Mouse (Mus musculus): Measurements from ENCODE around the gene Slc10a2. TPM values are rescaled to one million over a fixed set of nuclear protein-coding genes. Genes with fewer than 3 reads are reported as not detected.
"Not testable (repeated sequence)": the region's sequence is repeated elsewhere in the genome, so short reads cannot be mapped to it uniquely, and the experiment has no call there.

The Slc10a2 gene
- not detected in 2 replicates for polyA plus RNA-seq (2012; ENCODE audit: insufficient read depth, insufficient read length, missing spikeins)

DNA sequence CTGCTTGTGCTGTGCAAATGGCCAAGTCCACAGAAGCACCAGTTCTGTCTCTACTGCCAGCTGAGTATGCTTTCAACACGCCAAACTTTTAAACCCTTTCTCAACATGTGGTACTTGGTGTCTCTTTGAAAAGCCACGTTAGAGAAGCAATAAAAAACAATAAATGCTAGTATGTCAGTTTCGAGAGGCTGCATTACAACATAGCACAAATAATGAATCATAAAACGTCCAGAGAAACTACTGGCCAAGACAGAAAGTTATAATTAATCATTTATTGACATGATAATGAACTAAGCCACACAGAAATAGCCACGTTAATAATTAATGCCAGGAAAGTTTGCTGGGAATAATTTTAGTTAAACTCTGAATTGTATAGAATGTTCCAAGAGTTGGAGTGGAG lies at the start of gene Slc10a2:
TSS of gene Slc10a2 (minus strand) at position 166 of the 400 bp plus-strand sequence.
- TF ChIP-seq CTCF (IDR thresholded peaks at IDR 0.05; ENCODE audit: low read depth, low read length) (no peak), POLR2A (IDR thresholded peaks at IDR 0.05; ENCODE audit: borderline replicate concordance, low read depth, low read length) (no peak)
- H3K27ac ChIP-seq (ENCODE audit: insufficient read depth, low read depth, low read length): no peak within 1 kb of the TSS
- no peaks in the 10 kb centered on the region for H3K4me1 ChIP-seq (ENCODE audit: control insufficient read depth, insufficient read depth, low read length)
- no peak within 1 kb of the TSS for H3K4me3 ChIP-seq (ENCODE audit: insufficient read depth, low read length)

DNA sequence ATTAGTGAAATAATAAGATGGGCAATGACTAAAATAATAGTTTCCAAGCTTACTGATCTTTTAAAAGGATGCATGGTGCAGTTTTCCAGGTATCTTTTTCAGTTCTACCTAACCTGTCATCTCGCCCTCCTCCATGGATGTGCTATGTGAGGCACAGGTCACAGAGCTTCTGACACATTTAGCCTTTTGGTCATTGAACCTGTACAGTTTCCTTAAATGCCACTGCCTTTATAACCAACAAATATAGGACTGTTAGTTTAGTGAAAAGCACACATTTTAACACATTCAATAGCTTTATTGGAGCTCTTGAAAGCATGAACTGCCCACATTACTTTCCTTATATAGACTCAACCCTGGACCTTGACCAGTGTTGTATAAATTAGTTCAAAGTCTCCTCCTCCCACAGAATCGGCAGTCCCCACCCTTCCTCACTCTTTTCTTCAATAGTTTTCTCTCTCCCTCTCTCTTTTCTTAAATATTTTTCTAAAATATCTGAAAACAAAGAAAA lies 24.2 kb upstream of the Slc10a2 start:
- Histone ChIP-seq H3K4me3 (ENCODE audit: insufficient read depth, low read length) (no peak overlapping the region), H3K4me1 (ENCODE audit: control insufficient read depth, insufficient read depth, low read length) (no peaks in the 10 kb centered on the region), H3K27ac (ENCODE audit: insufficient read depth, low read depth, low read length) (no peak overlapping the region)
- TF ChIP-seq CTCF (IDR thresholded peaks at IDR 0.05; ENCODE audit: low read depth, low read length): no peak
- no peak for TF ChIP-seq POLR2A (IDR thresholded peaks at IDR 0.05; ENCODE audit: borderline replicate concordance, low read depth, low read length)

DNA sequence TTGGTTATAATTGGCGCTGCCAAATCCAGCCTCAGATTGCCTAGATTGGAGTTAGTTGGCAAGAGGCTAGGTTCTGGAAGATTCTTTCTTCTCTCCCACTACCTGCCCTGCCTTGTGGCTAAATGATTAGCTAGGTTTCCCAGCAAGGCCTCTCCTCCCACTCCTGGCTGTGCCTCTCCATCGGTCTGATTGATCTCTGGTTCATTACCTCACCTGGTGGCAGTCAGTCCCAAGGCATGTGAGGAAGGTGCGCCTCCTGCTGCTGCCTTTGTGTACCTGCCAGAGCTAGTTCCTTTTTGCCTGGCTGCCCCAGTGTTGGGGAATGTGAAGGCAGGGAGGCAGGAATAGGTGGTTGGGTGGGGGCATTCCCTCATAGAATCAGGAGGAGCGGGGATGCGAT lies 1.7 kb upstream of the Slc10a2 start:
- TF ChIP-seq CTCF (IDR thresholded peaks at IDR 0.05; ENCODE audit: low read depth, low read length): no peak
- TF ChIP-seq POLR2A (IDR thresholded peaks at IDR 0.05; ENCODE audit: borderline replicate concordance, low read depth, low read length): no peak
- Histone ChIP-seq H3K4me1 (ENCODE audit: control insufficient read depth, insufficient read depth, low read length) (no peaks in the 10 kb centered on the region), H3K27ac (ENCODE audit: insufficient read depth, low read depth, low read length) (no peak overlapping the region), H3K4me3 (ENCODE audit: insufficient read depth, low read length) (no peak overlapping the region)

DNA sequence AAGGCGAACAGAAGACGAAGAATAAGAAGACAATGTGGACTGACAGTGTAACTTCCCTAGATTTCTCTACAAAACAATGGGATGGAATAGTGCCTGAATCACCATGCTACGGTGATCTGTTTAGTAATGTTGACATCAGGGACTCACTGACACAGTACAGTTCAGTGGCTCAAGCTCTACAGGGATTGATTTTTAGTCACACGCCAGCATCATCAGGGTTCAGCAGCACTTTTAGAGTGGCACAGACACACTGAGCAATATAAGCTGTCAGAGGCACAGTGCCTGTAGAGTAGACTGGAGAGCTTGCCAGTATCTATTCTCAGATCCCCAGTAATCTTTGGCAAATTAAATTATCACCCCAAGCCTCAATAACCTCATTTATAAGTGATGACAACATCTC lies 9.8 kb downstream of the Slc10a2 start:
- TF ChIP-seq CTCF (IDR thresholded peaks at IDR 0.05; ENCODE audit: low read depth, low read length): no peak
- no peak for TF ChIP-seq POLR2A (IDR thresholded peaks at IDR 0.05; ENCODE audit: borderline replicate concordance, low read depth, low read length)
- no peak overlapping the region for H3K27ac ChIP-seq (ENCODE audit: insufficient read depth, low read depth, low read length)
- H3K4me1 ChIP-seq (ENCODE audit: control insufficient read depth, insufficient read depth, low read length): no peaks in the 10 kb centered on the region
- H3K4me3 ChIP-seq (ENCODE audit: insufficient read depth, low read length): no peak overlapping the region

DNA sequence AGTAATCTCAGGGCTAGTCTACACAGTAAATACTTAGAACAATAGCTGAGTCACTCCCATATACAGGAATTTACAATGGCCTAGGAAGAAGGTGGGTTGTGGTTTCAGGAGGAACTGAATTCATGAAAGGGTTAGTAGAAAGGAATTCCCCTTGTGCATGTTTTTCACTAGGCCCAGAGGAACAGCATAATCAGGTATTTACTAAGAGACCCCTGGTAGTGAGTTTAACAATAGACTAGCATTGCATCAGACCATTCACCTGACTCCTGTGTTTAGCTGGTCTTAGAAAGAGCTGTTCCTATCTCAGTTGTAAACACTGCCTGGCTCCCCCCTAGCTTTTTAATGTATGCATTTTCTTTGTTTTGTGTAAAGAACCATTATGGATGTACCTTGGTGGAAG lies 11.2 kb downstream of the Slc10a2 start:
- H3K27ac ChIP-seq (ENCODE audit: insufficient read depth, low read depth, low read length); H3K4me1 ChIP-seq (ENCODE audit: control insufficient read depth, insufficient read depth, low read length); H3K4me3 ChIP-seq (ENCODE audit: insufficient read depth, low read length): not testable (repeated sequence)

GRCm38 (mm10) chr8:5073654-5074293 lies 31.4 kb downstream of the Slc10a2 start:
- Histone ChIP-seq H3K4me3 (ENCODE audit: insufficient read depth, low read length) (no peak overlapping the region), H3K27ac (ENCODE audit: insufficient read depth, low read depth, low read length) (no peak overlapping the region), H3K4me1 (ENCODE audit: control insufficient read depth, insufficient read depth, low read length) (no peaks in the 10 kb centered on the region)
- no peak for TF ChIP-seq POLR2A (IDR thresholded peaks at IDR 0.05; ENCODE audit: borderline replicate concordance, low read depth, low read length)
- no peak for TF ChIP-seq CTCF (IDR thresholded peaks at IDR 0.05; ENCODE audit: low read depth, low read length)

DNA sequence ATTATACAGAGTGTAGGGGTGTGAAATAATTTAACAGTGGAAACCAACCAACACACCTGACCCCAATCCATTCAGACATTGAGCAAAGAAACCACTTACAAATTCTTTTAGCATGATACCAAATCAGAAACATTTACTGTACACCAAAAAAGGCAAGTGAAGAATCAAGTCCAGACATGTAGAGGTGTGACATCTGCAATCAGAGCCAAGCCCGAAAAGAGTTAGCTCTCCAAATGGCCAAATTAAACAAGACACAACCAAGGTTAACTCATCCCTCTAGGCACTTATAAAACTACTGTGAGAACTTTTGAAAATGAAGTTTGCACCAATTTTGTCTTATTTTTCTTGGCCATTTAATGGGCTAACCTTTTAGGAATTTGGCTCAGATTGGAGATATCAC lies 46.3 kb downstream of the Slc10a2 start:
- Histone ChIP-seq H3K4me1 (ENCODE audit: control insufficient read depth, insufficient read depth, low read length) (no peaks in the 10 kb centered on the region), H3K27ac (ENCODE audit: insufficient read depth, low read depth, low read length) (no peak overlapping the region), H3K4me3 (ENCODE audit: insufficient read depth, low read length) (no peak overlapping the region)
- TF ChIP-seq POLR2A (IDR thresholded peaks at IDR 0.05; ENCODE audit: borderline replicate concordance, low read depth, low read length) (no peak), CTCF (IDR thresholded peaks at IDR 0.05; ENCODE audit: low read depth, low read length) (no peak)

GRCm38 (mm10) chr8:5044361-5044900 lies 60.7 kb downstream of the Slc10a2 start:
- not testable (repeated sequence) for H3K4me1 ChIP-seq (ENCODE audit: control insufficient read depth, insufficient read depth, low read length); H3K27ac ChIP-seq (ENCODE audit: insufficient read depth, low read depth, low read length); H3K4me3 ChIP-seq (ENCODE audit: insufficient read depth, low read length)

- H3K4me3 ChIP-seq (ENCODE audit: insufficient read depth, low read length): no peak overlapping the region
- H3K4me1 ChIP-seq (ENCODE audit: control insufficient read depth, insufficient read depth, low read length): no peaks in the 10 kb centered on the region
- no peak overlapping the region for H3K27ac ChIP-seq (ENCODE audit: insufficient read depth, low read depth, low read length)
- no peak for TF ChIP-seq POLR2A (IDR thresholded peaks at IDR 0.05; ENCODE audit: borderline replicate concordance, low read depth, low read length)
- no peak for TF ChIP-seq CTCF (IDR thresholded peaks at IDR 0.05; ENCODE audit: low read depth, low read length)
Measured at GRCm38 (mm10) chr8:5038811-5039561, 66.2 kb downstream of the Slc10a2 start.

Measured in bone marrow macrophage, adult 2 months (primary cell).